Mouse (Mus musculus): Measurements from ENCODE around the gene Nos1ap. TPM values are rescaled to one million over a fixed set of nuclear protein-coding genes. Genes with fewer than 3 reads are reported as not detected.

Nos1ap gene
- polyA plus RNA-seq, 1 experiment from 2014 or later: 19.1 TPM

DNA sequence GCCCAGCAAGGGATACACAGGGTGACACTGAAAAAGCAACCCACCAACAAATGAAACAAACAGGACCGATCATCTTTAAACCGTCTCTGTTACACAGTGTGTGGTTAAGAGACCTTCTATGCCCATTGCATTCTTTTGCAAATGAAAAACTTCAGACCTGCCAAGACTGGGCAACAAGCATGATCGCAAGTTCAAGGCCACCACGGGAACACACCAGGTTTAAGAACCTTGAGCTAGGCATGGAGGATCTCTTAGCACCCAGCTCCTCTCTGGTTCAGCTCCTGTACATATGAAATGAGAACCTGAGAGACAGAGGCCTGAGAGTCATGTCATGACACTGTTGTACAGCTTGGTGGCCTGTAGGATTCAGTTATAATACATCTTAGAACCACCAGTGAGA, 190.8 kb downstream of the Nos1ap start:
- H3K4me3 ChIP-seq (ENCODE audit: low read depth, low read length): no peak overlapping the region
- no peaks in the 10 kb centered on the region for H3K9me3 ChIP-seq (ENCODE audit: control insufficient read depth, low read length)
- H3K27me3 ChIP-seq (ENCODE audit: control insufficient read depth, insufficient read depth, low read length): no peaks in the 10 kb centered on the region
- no peak overlapping the region for H3K9ac ChIP-seq (replicated peaks; ENCODE audit: low read depth, low read length)
- no peak for ATAC-seq (ENCODE audit: low read depth)
- no peak overlapping the region for H3K4me2 ChIP-seq (ENCODE audit: low read depth, low read length)
- H3K27ac ChIP-seq (ENCODE audit: low read depth, low read length): no peak overlapping the region
- H3K36me3 ChIP-seq (ENCODE audit: control insufficient read depth, insufficient read depth, low read length): no peaks in the 10 kb centered on the region
- no peaks in the 10 kb centered on the region for H3K4me1 ChIP-seq (ENCODE audit: control insufficient read depth, insufficient read depth, low read length)
- 96% methylated on average over 4 of the region's 4 CpGs for WGBS

DNA sequence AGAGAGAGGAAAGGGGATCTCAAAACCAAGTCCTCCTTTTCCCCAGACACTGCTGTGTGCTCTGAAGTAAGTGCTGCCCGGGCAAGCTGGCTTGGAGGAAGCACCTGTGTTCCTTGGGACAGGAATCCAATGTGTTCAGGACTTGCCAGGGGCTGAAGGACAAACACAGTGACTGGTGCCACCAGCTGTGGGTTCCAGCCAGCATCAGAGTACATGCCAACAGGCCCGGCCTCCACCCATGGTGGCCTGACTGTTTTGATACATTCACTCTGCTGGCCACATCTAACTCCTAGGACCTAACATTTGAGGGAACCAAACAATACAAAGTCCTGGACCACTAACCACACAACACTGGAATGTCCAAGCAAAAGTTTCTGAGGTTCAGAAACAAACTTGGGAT, 194.6 kb downstream of the Nos1ap start:
- no peak overlapping the region for H3K4me3 ChIP-seq (ENCODE audit: low read depth, low read length)
- H3K27me3 ChIP-seq (ENCODE audit: control insufficient read depth, insufficient read depth, low read length): no peaks in the 10 kb centered on the region
- no peak for ATAC-seq (ENCODE audit: low read depth)
- no peaks in the 10 kb centered on the region for H3K4me1 ChIP-seq (ENCODE audit: control insufficient read depth, insufficient read depth, low read length)
- no peaks in the 10 kb centered on the region for H3K9me3 ChIP-seq (ENCODE audit: control insufficient read depth, low read length)
- H3K36me3 ChIP-seq (ENCODE audit: control insufficient read depth, insufficient read depth, low read length): no peaks in the 10 kb centered on the region
- 87% methylated on average over 2 of the region's 2 CpGs for WGBS
- no peak overlapping the region for H3K4me2 ChIP-seq (ENCODE audit: low read depth, low read length)
- no peak overlapping the region for H3K9ac ChIP-seq (replicated peaks; ENCODE audit: low read depth, low read length)
- H3K27ac ChIP-seq (ENCODE audit: low read depth, low read length): no peak overlapping the region

DNA sequence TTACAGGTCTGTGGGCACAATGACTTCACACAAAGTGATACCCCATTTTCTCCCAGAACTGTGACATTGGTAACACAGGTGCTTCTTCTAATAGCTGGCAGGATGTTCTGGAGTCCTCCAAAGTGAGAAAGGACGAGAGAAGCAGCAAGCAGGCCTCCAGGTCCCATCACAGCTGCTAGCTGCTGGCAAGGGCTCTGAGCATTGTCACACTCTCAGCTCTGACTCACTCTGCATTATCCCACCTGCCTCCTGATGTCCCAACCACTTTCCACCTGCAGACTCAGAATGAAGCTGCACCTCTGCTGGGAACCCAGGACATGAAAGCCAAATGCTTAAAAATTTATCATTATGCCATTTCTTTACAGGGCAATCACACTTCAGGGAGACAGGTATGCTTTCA, 195.0 kb downstream of the Nos1ap start:
- Histone ChIP-seq H3K4me2 (ENCODE audit: low read depth, low read length) (no peak overlapping the region), H3K4me3 (ENCODE audit: low read depth, low read length) (no peak overlapping the region), H3K9me3 (ENCODE audit: control insufficient read depth, low read length) (no peaks in the 10 kb centered on the region), H3K27ac (ENCODE audit: low read depth, low read length) (no peak overlapping the region), H3K27me3 (ENCODE audit: control insufficient read depth, insufficient read depth, low read length) (no peaks in the 10 kb centered on the region), H3K36me3 (ENCODE audit: control insufficient read depth, insufficient read depth, low read length) (no peaks in the 10 kb centered on the region), H3K4me1 (ENCODE audit: control insufficient read depth, insufficient read depth, low read length) (no peaks in the 10 kb centered on the region), H3K9ac (replicated peaks; ENCODE audit: low read depth, low read length) (no peak overlapping the region)
- 63% methylated on average over 1 of the region's 1 CpGs for WGBS
- ATAC-seq (ENCODE audit: low read depth): no peak

DNA sequence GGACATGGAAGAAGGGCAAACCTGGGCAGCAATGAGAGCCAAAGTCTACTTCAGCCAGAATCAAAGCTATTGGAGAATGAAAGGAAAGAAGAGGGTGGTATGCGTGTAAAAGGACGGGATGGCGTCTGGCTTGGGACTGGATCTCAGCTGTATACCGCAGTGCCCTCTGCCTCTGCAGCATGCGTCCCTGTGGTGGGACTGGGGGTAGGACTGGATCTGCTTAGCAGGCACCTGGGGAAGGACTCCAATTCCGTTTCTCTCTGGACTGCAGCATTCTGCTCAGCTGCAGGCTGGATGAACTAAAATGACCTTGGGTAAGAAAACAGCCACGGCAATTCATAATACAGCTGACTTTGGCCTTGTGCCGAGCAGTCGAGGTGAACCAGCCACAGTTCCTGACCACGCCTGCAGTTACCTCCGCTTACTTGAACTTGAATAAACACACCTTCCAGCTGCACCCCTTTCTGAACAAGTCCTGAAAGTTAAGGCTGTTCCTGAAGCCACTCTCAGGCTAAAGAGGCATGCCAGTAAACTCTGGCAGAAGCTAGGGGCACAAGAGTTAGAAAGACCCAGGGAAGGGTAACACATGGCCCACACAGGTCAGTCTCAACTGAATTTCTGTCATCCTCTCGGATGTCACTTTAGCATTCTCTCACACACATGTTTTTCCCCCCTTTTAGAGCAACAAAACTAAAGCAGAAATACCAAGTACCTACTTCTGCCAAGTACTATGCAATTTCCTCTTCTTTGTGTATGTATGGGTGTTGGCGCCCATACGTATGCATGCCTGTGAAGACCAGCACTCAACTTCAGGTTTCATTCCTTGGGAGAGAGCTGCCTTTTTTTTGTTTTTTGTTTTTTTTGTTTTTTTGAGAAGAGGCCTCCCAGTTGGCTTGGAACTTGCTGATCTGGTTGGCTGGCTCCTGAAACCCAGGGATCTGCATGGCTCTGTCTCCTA, 196.6 kb downstream of the Nos1ap start:
- H3K9ac ChIP-seq (replicated peaks; ENCODE audit: low read depth, low read length): no peak overlapping the region
- H3K4me3 ChIP-seq (ENCODE audit: low read depth, low read length): no peak overlapping the region
- no peaks in the 10 kb centered on the region for H3K9me3 ChIP-seq (ENCODE audit: control insufficient read depth, low read length)
- no peak overlapping the region for H3K4me2 ChIP-seq (ENCODE audit: low read depth, low read length)
- 85% methylated on average over 14 of the region's 14 CpGs for WGBS
- H3K36me3 ChIP-seq (ENCODE audit: control insufficient read depth, insufficient read depth, low read length): no peaks in the 10 kb centered on the region
- no peaks in the 10 kb centered on the region for H3K27me3 ChIP-seq (ENCODE audit: control insufficient read depth, insufficient read depth, low read length)
- H3K4me1 ChIP-seq (ENCODE audit: control insufficient read depth, insufficient read depth, low read length): no peaks in the 10 kb centered on the region
- ATAC-seq (ENCODE audit: low read depth): no peak
- no peak overlapping the region for H3K27ac ChIP-seq (ENCODE audit: low read depth, low read length)

DNA sequence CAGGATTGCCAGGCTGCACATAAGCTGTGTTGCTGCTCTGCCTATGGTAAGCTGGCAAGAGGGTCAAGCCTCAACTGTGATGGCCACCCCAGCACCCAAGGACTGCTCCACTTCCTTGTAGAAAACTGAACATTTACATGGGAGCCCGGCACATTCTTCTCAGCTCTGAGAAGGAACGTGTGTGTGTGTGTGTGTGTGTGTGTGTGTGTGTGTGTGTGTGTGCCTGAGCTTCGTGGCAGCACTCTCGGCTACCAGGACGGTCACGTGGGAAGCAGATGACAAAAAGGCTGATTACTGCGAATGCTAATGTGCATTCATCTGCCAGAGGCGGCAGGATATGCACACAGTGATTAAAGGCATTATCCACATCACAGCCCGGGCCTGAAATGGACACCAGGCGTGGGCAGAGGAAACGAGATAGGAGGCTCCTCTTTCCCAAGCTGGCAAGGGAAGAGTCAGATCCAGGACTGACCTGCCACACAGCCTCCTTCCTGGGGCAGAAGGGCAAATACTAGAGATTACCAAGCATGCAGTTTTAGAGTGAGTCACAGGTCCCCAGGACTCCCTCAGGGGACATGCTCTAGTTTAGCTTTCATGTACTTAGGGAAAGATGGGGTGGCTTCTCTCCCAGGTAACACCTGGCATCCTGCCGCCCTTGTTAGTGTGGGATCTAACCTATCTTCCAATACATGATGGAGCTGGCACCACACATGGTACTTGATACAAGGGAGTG, 202.3 kb downstream of the Nos1ap start:
- Histone ChIP-seq H3K36me3 (ENCODE audit: control insufficient read depth, insufficient read depth, low read length) (no peaks in the 10 kb centered on the region), H3K4me1 (ENCODE audit: control insufficient read depth, insufficient read depth, low read length) (0 out of 2 replicates have a peak, but pooled peaks cover 3% of the 10 kb centered on the region), H3K4me3 (ENCODE audit: low read depth, low read length) (no peak overlapping the region), H3K27ac (ENCODE audit: low read depth, low read length) (no peak overlapping the region), H3K9ac (replicated peaks; ENCODE audit: low read depth, low read length) (no peak overlapping the region), H3K9me3 (ENCODE audit: control insufficient read depth, low read length) (no peaks in the 10 kb centered on the region), H3K4me2 (ENCODE audit: low read depth, low read length) (no peak overlapping the region), H3K27me3 (ENCODE audit: control insufficient read depth, insufficient read depth, low read length) (no peaks in the 10 kb centered on the region)
- ATAC-seq (ENCODE audit: low read depth): peak; percentile 85
- 28% methylated on average over 12 of the region's 12 CpGs for WGBS

DNA sequence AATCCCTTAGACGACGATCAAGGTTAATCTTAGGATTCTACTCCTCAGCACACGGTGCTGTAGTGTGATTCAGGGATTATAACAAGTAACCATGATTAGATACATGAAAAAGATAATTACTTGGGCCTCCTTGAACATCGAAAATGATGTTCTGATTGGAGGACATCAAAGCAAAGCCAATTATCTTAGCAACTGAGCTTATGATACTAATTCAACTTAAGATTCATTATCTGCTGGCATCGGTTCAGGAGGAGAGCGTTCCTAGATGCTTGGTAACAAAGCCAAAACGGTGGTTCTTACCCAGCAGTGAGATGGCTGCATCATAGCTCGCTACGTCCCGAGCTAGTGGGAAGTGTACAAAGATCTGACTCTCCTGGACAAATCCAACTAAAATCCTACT, 204.2 kb downstream of the Nos1ap start:
- no peak overlapping the region for H3K4me3 ChIP-seq (ENCODE audit: low read depth, low read length)
- H3K36me3 ChIP-seq (ENCODE audit: control insufficient read depth, insufficient read depth, low read length): no peaks in the 10 kb centered on the region
- no peaks in the 10 kb centered on the region for H3K9me3 ChIP-seq (ENCODE audit: control insufficient read depth, low read length)
- no peak overlapping the region for H3K4me2 ChIP-seq (ENCODE audit: low read depth, low read length)
- no peak for ATAC-seq (ENCODE audit: low read depth)
- no peak overlapping the region for H3K27ac ChIP-seq (ENCODE audit: low read depth, low read length)
- H3K4me1 ChIP-seq (ENCODE audit: control insufficient read depth, insufficient read depth, low read length): 0 out of 2 replicates have a peak, but pooled peaks cover 3% of the 10 kb centered on the region
- WGBS: 88% methylated on average over 10 of the region's 10 CpGs
- H3K9ac ChIP-seq (replicated peaks; ENCODE audit: low read depth, low read length): no peak overlapping the region
- H3K27me3 ChIP-seq (ENCODE audit: control insufficient read depth, insufficient read depth, low read length): no peaks in the 10 kb centered on the region

DNA sequence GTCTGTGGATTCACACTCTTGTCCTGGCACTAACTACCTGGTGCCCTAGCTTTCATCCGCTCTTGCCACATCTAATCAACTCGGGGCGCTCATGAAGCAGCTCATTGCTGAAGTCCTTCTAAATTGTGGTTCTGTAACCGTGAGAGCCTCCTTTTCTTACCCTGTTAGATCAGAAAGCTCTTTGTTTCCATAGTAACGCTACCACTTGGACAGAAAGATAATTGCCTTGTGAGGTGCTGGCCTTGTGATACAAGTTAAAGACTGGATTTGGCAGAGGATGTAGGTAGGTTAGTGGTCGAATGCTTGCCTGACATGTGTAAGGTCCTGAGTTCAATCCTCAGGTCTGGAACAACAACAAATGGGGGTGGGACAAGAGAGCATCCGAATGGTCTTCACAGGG, 206.1 kb downstream of the Nos1ap start:
- WGBS: 78% methylated on average over 7 of the region's 7 CpGs
- Histone ChIP-seq H3K4me1 (ENCODE audit: control insufficient read depth, insufficient read depth, low read length) (0 out of 2 replicates have a peak, but pooled peaks cover 3% of the 10 kb centered on the region), H3K36me3 (ENCODE audit: control insufficient read depth, insufficient read depth, low read length) (no peaks in the 10 kb centered on the region), H3K4me3 (ENCODE audit: low read depth, low read length) (no peak overlapping the region), H3K9me3 (ENCODE audit: control insufficient read depth, low read length) (no peaks in the 10 kb centered on the region), H3K27ac (ENCODE audit: low read depth, low read length) (no peak overlapping the region), H3K4me2 (ENCODE audit: low read depth, low read length) (no peak overlapping the region), H3K27me3 (ENCODE audit: control insufficient read depth, insufficient read depth, low read length) (no peaks in the 10 kb centered on the region), H3K9ac (replicated peaks; ENCODE audit: low read depth, low read length) (no peak overlapping the region)
- ATAC-seq (ENCODE audit: low read depth): no peak

DNA sequence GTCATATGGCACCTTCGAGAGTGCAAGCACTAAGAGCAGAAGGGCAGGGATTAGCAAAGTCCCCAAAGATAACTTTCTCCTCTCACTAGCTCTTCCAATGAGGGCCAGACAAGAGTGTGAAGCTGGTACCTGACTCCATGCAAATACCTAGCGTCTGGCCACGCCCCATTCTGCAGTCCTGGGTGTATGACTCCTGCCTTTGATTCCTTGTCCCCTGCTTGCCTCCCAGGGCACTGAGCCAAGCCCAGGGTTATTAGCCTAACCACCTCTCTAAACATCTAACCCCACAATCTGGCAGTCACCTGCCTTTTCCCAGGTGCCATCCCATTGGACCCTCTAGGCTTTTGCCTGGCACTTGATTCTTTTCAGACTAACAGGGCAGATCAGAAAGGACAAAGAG, 208.2 kb downstream of the Nos1ap start:
- H3K36me3 ChIP-seq (ENCODE audit: control insufficient read depth, insufficient read depth, low read length): no peaks in the 10 kb centered on the region
- H3K27ac ChIP-seq (ENCODE audit: low read depth, low read length): no peak overlapping the region
- H3K4me2 ChIP-seq (ENCODE audit: low read depth, low read length): no peak overlapping the region
- H3K4me1 ChIP-seq (ENCODE audit: control insufficient read depth, insufficient read depth, low read length): no peaks in the 10 kb centered on the region
- no peak overlapping the region for H3K9ac ChIP-seq (replicated peaks; ENCODE audit: low read depth, low read length)
- no peak for ATAC-seq (ENCODE audit: low read depth)
- no peaks in the 10 kb centered on the region for H3K9me3 ChIP-seq (ENCODE audit: control insufficient read depth, low read length)
- no peak overlapping the region for H3K4me3 ChIP-seq (ENCODE audit: low read depth, low read length)
- 38% methylated on average over 3 of the region's 3 CpGs for WGBS
- no peaks in the 10 kb centered on the region for H3K27me3 ChIP-seq (ENCODE audit: control insufficient read depth, insufficient read depth, low read length)

DNA sequence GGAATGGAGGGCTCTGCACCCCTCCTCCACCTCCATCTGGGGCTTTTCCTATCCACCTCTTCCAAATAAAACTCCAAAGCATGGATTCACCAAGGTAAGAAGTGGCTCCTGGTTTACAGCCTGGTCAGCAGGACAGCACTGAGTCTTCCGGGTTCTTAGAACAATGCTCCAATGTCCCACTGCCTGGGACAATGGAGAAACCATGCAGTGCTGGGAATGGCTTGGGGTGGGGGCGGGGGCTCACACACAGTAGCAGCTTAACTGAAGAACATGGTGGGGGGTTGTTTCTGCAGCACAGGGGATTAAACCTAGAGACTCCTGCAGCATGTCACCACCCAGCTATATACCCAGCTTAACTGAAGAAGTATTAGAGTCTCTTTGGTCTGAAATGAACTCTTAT, 209.2 kb downstream of the Nos1ap start:
- H3K27ac ChIP-seq (ENCODE audit: low read depth, low read length): no peak overlapping the region

More for the DNA sequence above, 209.2 kb downstream of the Nos1ap start:
- H3K36me3 ChIP-seq (ENCODE audit: control insufficient read depth, insufficient read depth, low read length): no peaks in the 10 kb centered on the region
- no peak overlapping the region for H3K4me3 ChIP-seq (ENCODE audit: low read depth, low read length)
- H3K9me3 ChIP-seq (ENCODE audit: control insufficient read depth, low read length): no peaks in the 10 kb centered on the region
- no peaks in the 10 kb centered on the region for H3K27me3 ChIP-seq (ENCODE audit: control insufficient read depth, insufficient read depth, low read length)
- ATAC-seq (ENCODE audit: low read depth): no peak
- no peaks in the 10 kb centered on the region for H3K4me1 ChIP-seq (ENCODE audit: control insufficient read depth, insufficient read depth, low read length)
- WGBS: 19% methylated on average over 2 of the region's 2 CpGs
- H3K9ac ChIP-seq (replicated peaks; ENCODE audit: low read depth, low read length): no peak overlapping the region
- H3K4me2 ChIP-seq (ENCODE audit: low read depth, low read length): no peak overlapping the region
